Mouse (Mus musculus): Measurements from ENCODE around the gene Tom1l1. TPM values are rescaled to one million over a fixed set of nuclear protein-coding genes. Genes with fewer than 3 reads are reported as not detected.
"Not testable (repeated sequence)": the region's sequence is repeated elsewhere in the genome, so short reads cannot be mapped to it uniquely, and the experiment has no call there.

Gene Tom1l1
- total RNA-seq (2021) = 10 to 100 TPM; 24.0 to 24.4 TPM
- long read RNA-seq, full-length matches to known transcripts = 12 of 18 reads
- long read RNA-seq, partial matches to known transcripts = 0 of 18 reads
- long read RNA-seq, other reads (novel, unspliced or antisense) = 6 of 18 reads

GRCm38 (mm10) chr11:90687460-90688416, at the start of gene Tom1l1:
Gene Tom1l1, minus strand, starts transcription at chr11:90688366.
- DNase-seq (ENCODE audit: low spot score in 2 of 2) = peak; percentile 78 to 82

GRCm38 (mm10) chr11:90733575-90733974, 45.4 kb upstream of the Tom1l1 start:
- DNase-seq (ENCODE audit: low spot score in 2 of 2) = no peak

GRCm38 (mm10) chr11:90727354-90728125, 39.4 kb upstream of the Tom1l1 start:
- DNase-seq (ENCODE audit: low spot score in 2 of 2) = no peak

GRCm38 (mm10) chr11:90726730-90727129, 38.6 kb upstream of the Tom1l1 start:
- DNase-seq (ENCODE audit: low spot score in 2 of 2) = no peak

GRCm38 (mm10) chr11:90722304-90722703, 34.1 kb upstream of the Tom1l1 start:
- no peak for DNase-seq (ENCODE audit: low spot score in 2 of 2)

- no peak for DNase-seq (ENCODE audit: low spot score in 2 of 2)
These were observed 29.6 kb upstream of the Tom1l1 start for GRCm38 (mm10) chr11:90717719-90718118.

- DNase-seq (ENCODE audit: low spot score in 2 of 2) = no peak
These were observed 23.4 kb upstream of the Tom1l1 start for GRCm38 (mm10) chr11:90711596-90711995.

- not testable (repeated sequence) for DNase-seq (ENCODE audit: low spot score in 2 of 2)
These were observed 19.0 kb upstream of the Tom1l1 start for GRCm38 (mm10) chr11:90707134-90707533.

GRCm38 (mm10) chr11:90697480-90698240, 9.5 kb upstream of the Tom1l1 start:
- peak; percentile 56 to 80 for DNase-seq (ENCODE audit: low spot score in 2 of 2)

- DNase-seq (ENCODE audit: low spot score in 2 of 2) = peak in 1 of 2 experiments; percentile 19
These were observed 7.6 kb upstream of the Tom1l1 start for GRCm38 (mm10) chr11:90695811-90696210.

GRCm38 (mm10) chr11:90694206-90694605, 6.0 kb upstream of the Tom1l1 start:
- DNase-seq (ENCODE audit: low spot score in 2 of 2) = no peak

- no peak for DNase-seq (ENCODE audit: low spot score in 2 of 2)
These were observed 2.2 kb upstream of the Tom1l1 start for GRCm38 (mm10) chr11:90690361-90690760.

- DNase-seq (ENCODE audit: low spot score in 2 of 2) = no peak
These were observed 1.1 kb downstream of the Tom1l1 start for GRCm38 (mm10) chr11:90687040-90687439.

- DNase-seq (ENCODE audit: low spot score in 2 of 2) = no peak
These were observed 1.7 kb downstream of the Tom1l1 start for GRCm38 (mm10) chr11:90686287-90687025.

GRCm38 (mm10) chr11:90685196-90685595, 3.0 kb downstream of the Tom1l1 start:
- no peak for DNase-seq (ENCODE audit: low spot score in 2 of 2)

GRCm38 (mm10) chr11:90684765-90685164, 3.4 kb downstream of the Tom1l1 start:
- DNase-seq (ENCODE audit: low spot score in 2 of 2) = no peak

GRCm38 (mm10) chr11:90681171-90681570, 7.0 kb downstream of the Tom1l1 start:
- DNase-seq (ENCODE audit: low spot score in 2 of 2) = no peak

- DNase-seq (ENCODE audit: low spot score in 2 of 2) = no peak
These were observed 9.6 kb downstream of the Tom1l1 start for GRCm38 (mm10) chr11:90678582-90678981.

- peak in 1 of 2 experiments; percentile 16 for DNase-seq (ENCODE audit: low spot score in 2 of 2)
These were observed 10.3 kb downstream of the Tom1l1 start for GRCm38 (mm10) chr11:90677771-90678288.

GRCm38 (mm10) chr11:90677027-90677426, 11.1 kb downstream of the Tom1l1 start:
- no peak for DNase-seq (ENCODE audit: low spot score in 2 of 2)
